Mouse (Mus musculus): ENCODE measurements around the gene Cenpv. TPM values are rescaled to one million over a fixed set of nuclear protein-coding genes. Genes with fewer than 3 reads are reported as not detected.

Gene Cenpv
- total and polyA plus RNA-seq, 3 experiments: 24.4 to 107 (median 33.6) TPM

GRCm38 (mm10) chr11:62511444-62512202 is 27.4 kb downstream of the Cenpv start:
- Histone ChIP-seq H3K9ac (ENCODE audit: insufficient read depth, low read depth) (no peak overlapping the region), H3K4me1 (ENCODE audit: control insufficient read depth in 1 of 2, insufficient read depth in 2 of 2) (peaks cover 0 to 20% of the 10 kb centered on the region in 2 experiments; a peak in 2 of 4 replicates), H3K4me2 (ENCODE audit: insufficient read depth, low read depth, poor library complexity, severe bottlenecking) (no peak overlapping the region), H3K79me2 (replicated peaks; ENCODE audit: control insufficient read depth, extremely low read depth, insufficient read depth, poor library complexity, severe bottlenecking) (no peaks in the 10 kb centered on the region), H3K9me3 (replicated peaks; ENCODE audit: low read length) (peaks cover 4% of the 10 kb centered on the region), H3K4me3 (replicated peaks in 1 of 3; ENCODE audit: low read depth in 2 of 3, low read length in 2 of 3, poor library complexity in 1 of 3) (no peak overlapping the region), H3K27me3 (replicated peaks) (no peaks in the 10 kb centered on the region), H3K27ac (ENCODE audit: insufficient read depth, low read depth) (no peak overlapping the region), H3K36me3 (replicated peaks in 1 of 2; ENCODE audit: control insufficient read depth in 1 of 2, insufficient read depth in 1 of 2, low read length in 1 of 2) (peaks cover 3 to 31% of the 10 kb centered on the region in 2 experiments)
- DNase-seq (ENCODE audit: extremely low read depth): peak; percentile 16
- in situ Hi-C loops (cut with MboI; ENCODE audit: low pct_ligation_motif_present, low pct_unique_long_range_greater_than_20kb, low sequenced_read_pairs) (no loop called here), dilution Hi-C loops (cut with MboI; ENCODE audit: extremely low pct_ligation_motif_present, extremely low pct_unique_long_range_greater_than_20kb, low sequenced_read_pairs) (no loop called here)
- TF ChIP-seq NRF1 (IDR thresholded peaks at IDR 0.05; ENCODE audit: low read depth, low read length): no peak
- peak; percentile 18; the same call in 1 of the 2 replicates for TF ChIP-seq MEF2A (IDR thresholded peaks at IDR 0.05; ENCODE audit: borderline replicate concordance, low read depth, low read length)
- no peak for TF ChIP-seq POLR2A (IDR thresholded peaks at IDR 0.05; ENCODE audit: low read depth, low read length)
- TF ChIP-seq ETS1 (conservative IDR thresholded peaks at IDR 0.05; ENCODE audit: low read depth, low read length): no peak
- TF ChIP-seq PAX5 (IDR thresholded peaks at IDR 0.05; ENCODE audit: low read length): no peak
- TF ChIP-seq NELFE (IDR thresholded peaks at IDR 0.05; ENCODE audit: low read depth, low read length): no peak
- no peak for TF ChIP-seq MAFK (IDR thresholded peaks at IDR 0.05; ENCODE audit: insufficient replicate concordance, low read length)
- no peak for TF ChIP-seq SMC3 (IDR thresholded peaks at IDR 0.05; ENCODE audit: low read depth, low read length)
- TF ChIP-seq TCF12 (IDR thresholded peaks at IDR 0.05; ENCODE audit: low read depth, low read length): peak; percentile 47; the same call in 1 of the 2 replicates
- no peak for TF ChIP-seq UBTF (IDR thresholded peaks at IDR 0.05; ENCODE audit: low read depth, low read length)
- TF ChIP-seq MYC (IDR thresholded peaks at IDR 0.05; ENCODE audit: low read depth, low read length): no peak
- TF ChIP-seq TBP (conservative IDR thresholded peaks at IDR 0.05; ENCODE audit: low read depth, low read length): no peak
- TF ChIP-seq ZKSCAN1 (IDR thresholded peaks at IDR 0.05; ENCODE audit: borderline replicate concordance, low read depth, low read length): no peak
- TF ChIP-seq HCFC1 (IDR thresholded peaks at IDR 0.05; ENCODE audit: low read depth, low read length): no peak
- TF ChIP-seq ZMIZ1 (IDR thresholded peaks at IDR 0.05; ENCODE audit: low read depth, low read length): no peak
- no peak for TF ChIP-seq ZC3H11A (IDR thresholded peaks at IDR 0.05; ENCODE audit: low read depth, low read length)
- no peak for TF ChIP-seq MAZ (IDR thresholded peaks at IDR 0.05; ENCODE audit: low read depth, low read length)

GRCm38 (mm10) chr11:62510956-62511355 is 28.1 kb downstream of the Cenpv start:
- in situ Hi-C loops (cut with MboI; ENCODE audit: low pct_ligation_motif_present, low pct_unique_long_range_greater_than_20kb, low sequenced_read_pairs) (no loop called here), dilution Hi-C loops (cut with MboI; ENCODE audit: extremely low pct_ligation_motif_present, extremely low pct_unique_long_range_greater_than_20kb, low sequenced_read_pairs) (no loop called here)
- peaks cover 4% of the 10 kb centered on the region for H3K9me3 ChIP-seq (replicated peaks; ENCODE audit: low read length)
- H3K79me2 ChIP-seq (replicated peaks; ENCODE audit: control insufficient read depth, extremely low read depth, insufficient read depth, poor library complexity, severe bottlenecking): no peaks in the 10 kb centered on the region
- TF ChIP-seq UBTF (IDR thresholded peaks at IDR 0.05; ENCODE audit: low read depth, low read length): no peak
- no peak for TF ChIP-seq E2F4 (IDR thresholded peaks at IDR 0.05; ENCODE audit: insufficient replicate concordance, low read depth, low read length)
- no peak for TF ChIP-seq BHLHE40 (IDR thresholded peaks at IDR 0.05; ENCODE audit: low read depth, low read length)
- TF ChIP-seq ELF1 (IDR thresholded peaks at IDR 0.05; ENCODE audit: low read depth, low read length): no peak
- no peak for TF ChIP-seq POLR2A (IDR thresholded peaks at IDR 0.05; ENCODE audit: low read depth, low read length)
- no peak for TF ChIP-seq USF1 (IDR thresholded peaks at IDR 0.05; ENCODE audit: low read depth, low read length)
- TF ChIP-seq JUN (IDR thresholded peaks at IDR 0.05; ENCODE audit: insufficient read depth, low read depth, low read length): no peak
- no peak for TF ChIP-seq ZC3H11A (IDR thresholded peaks at IDR 0.05; ENCODE audit: low read depth, low read length)
- TF ChIP-seq JUND (conservative IDR thresholded peaks at IDR 0.05; ENCODE audit: low read depth, low read length): no peak
- no peak for TF ChIP-seq MEF2A (IDR thresholded peaks at IDR 0.05; ENCODE audit: borderline replicate concordance, low read depth, low read length)
- TF ChIP-seq MAFK (IDR thresholded peaks at IDR 0.05; ENCODE audit: insufficient replicate concordance, low read length): no peak
- no peak for TF ChIP-seq CHD2 (IDR thresholded peaks at IDR 0.05; ENCODE audit: low read length)
- H3K36me3 ChIP-seq (replicated peaks in 1 of 2; ENCODE audit: control insufficient read depth in 1 of 2, insufficient read depth in 1 of 2, low read length in 1 of 2): peaks cover 3 to 31% of the 10 kb centered on the region in 2 experiments
- no peaks in the 10 kb centered on the region for H3K27me3 ChIP-seq (replicated peaks)
- peaks cover 0 to 20% of the 10 kb centered on the region in 2 experiments; a peak in 2 of 4 replicates for H3K4me1 ChIP-seq (ENCODE audit: control insufficient read depth in 1 of 2, insufficient read depth in 2 of 2)
- no peak overlapping the region for H3K4me3 ChIP-seq (replicated peaks in 1 of 3; ENCODE audit: low read depth in 2 of 3, low read length in 2 of 3, poor library complexity in 1 of 3)
- no peak overlapping the region for H3K27ac ChIP-seq (ENCODE audit: insufficient read depth, low read depth)
- H3K9ac ChIP-seq (ENCODE audit: insufficient read depth, low read depth): no peak overlapping the region
- no peak overlapping the region for H3K4me2 ChIP-seq (ENCODE audit: insufficient read depth, low read depth, poor library complexity, severe bottlenecking)
- no peak for DNase-seq (ENCODE audit: extremely low read depth)

All from CH12.LX (cell line).